Mouse (Mus musculus) hindbrain, embryonic 14.5 days (tissue): ENCODE results near the gene Coro6. TPM values are rescaled to one million over a fixed set of nuclear protein-coding genes. Genes with fewer than 3 reads are reported as not detected.
A peak's percentile ranks its signal among the peaks of the same experiment; 100 is the strongest.

ENCODE experiments used
- ATAC-seq: fragments of 200-750 bp; cut with Nextera tagmentation; 2 replicates; pipeline ENCODE4 v1.8.0; 2017; ENCODE audit warnings: moderate number of reproducible peaks, mild to moderate bottlenecking, moderate TSS enrichment, moderate library complexity; ENCODE audit not compliant: low FRiP score
- DNase-seq: peaks from one replicate; pipeline ENCODE4 v3.0.0-alpha.2; 2015; ENCODE audit warnings: low spot score
- H3K27ac ChIP-seq: fragments of 300-500 bp; sonication (generic); 2 replicates; pipeline ENCODE4 v1.5.1; 2014; ENCODE audit warnings: mild to moderate bottlenecking, moderate library complexity
- H3K27me3 ChIP-seq: fragments of 300-500 bp; sonication (generic); 2 replicates; pipeline ENCODE4 v1.6.1; 2014; ENCODE audit warnings: mild to moderate bottlenecking, low read length, mixed read lengths; ENCODE audit not compliant: control insufficient read depth, insufficient read depth
- H3K36me3 ChIP-seq: fragments of 300-500 bp; sonication (generic); replicated peaks from 2 replicates; pipeline ENCODE4 v1.6.1; 2014; ENCODE audit not compliant: control insufficient read depth, insufficient read depth
- H3K4me1 ChIP-seq: fragments of 300-500 bp; sonication (generic); replicated peaks from 2 replicates; pipeline ENCODE4 v1.6.1; 2014; ENCODE audit warnings: antibody characterized with exemption, low read length, mixed read lengths; ENCODE audit not compliant: control insufficient read depth, insufficient read depth
- H3K4me2 ChIP-seq: fragments of 300-500 bp; sonication (generic); replicated peaks from 2 replicates; pipeline ENCODE4 v1.6.1; 2014; ENCODE audit warnings: mild to moderate bottlenecking, moderate library complexity
- H3K4me3 ChIP-seq: fragments of 300-500 bp; sonication (generic); replicated peaks from 2 replicates; pipeline ENCODE4 v1.5.1; 2014; ENCODE audit warnings: mild to moderate bottlenecking, low read length
- H3K9ac ChIP-seq: fragments of 300-500 bp; sonication (generic); 2 replicates; pipeline ENCODE4 v1.6.1; 2014
- H3K9me3 ChIP-seq: fragments of 300-500 bp; sonication (generic); 2 replicates; pipeline ENCODE4 v1.6.1; 2016; ENCODE audit warnings: low read length; ENCODE audit not compliant: control insufficient read depth
- WGBS: fragments of 180-500 bp; shearing (Covaris S2); extraction: QIAGEN DNeasy Blood & Tissue Kit; methylation state at CpG from one replicate; pipeline ENCODE4 v1.1.7; 2014; 5-methylcytosine and 5-hydroxymethylcytosine counted together
- polyA plus RNA-seq: library from polyadenylated mRNA; unstranded; fragments of >200 nt; fragmentation: Nextera tagmentation; extraction: Ambion mirVana; gene quantifications from 2 replicates; pipeline ENCODE4 v1.2.1, GENCODE M21; 2014

The Coro6 gene
- polyA plus RNA-seq, 1 experiment from 2014 or later = 0.82 TPM

GRCm38 (mm10) chr11:77441020-77441419 lies 21.2 kb upstream of the Coro6 start:
- H3K4me3 ChIP-seq = no peak overlapping the region
- no peak overlapping the region for H3K27ac ChIP-seq
- H3K36me3 ChIP-seq = peaks cover 58% of the 10 kb centered on the region
- no peak overlapping the region for H3K9ac ChIP-seq
- no peaks in the 10 kb centered on the region for H3K4me1 ChIP-seq
- no peak for ATAC-seq
- no peaks in the 10 kb centered on the region for H3K27me3 ChIP-seq
- no peak overlapping the region for H3K4me2 ChIP-seq
- 86% methylated on average over 8 of the region's 8 CpGs for WGBS
- DNase-seq = no peak
- no peaks in the 10 kb centered on the region for H3K9me3 ChIP-seq

- no peak overlapping the region for H3K4me3 ChIP-seq
- no peak for ATAC-seq
- 85% methylated on average over 7 of the region's 7 CpGs for WGBS
Observed at GRCm38 (mm10) chr11:77442186-77443170, 19.7 kb upstream of the Coro6 start.

GRCm38 (mm10) chr11:77444939-77445338 lies 17.3 kb upstream of the Coro6 start:
- H3K4me1 ChIP-seq = no peaks in the 10 kb centered on the region
- peaks cover 47% of the 10 kb centered on the region for H3K36me3 ChIP-seq
- H3K4me3 ChIP-seq = no peak overlapping the region
- no peak overlapping the region for H3K9ac ChIP-seq
- H3K27me3 ChIP-seq = no peaks in the 10 kb centered on the region
- H3K9me3 ChIP-seq = no peaks in the 10 kb centered on the region
- WGBS = 60% methylated on average over 2 of the region's 2 CpGs
- H3K4me2 ChIP-seq = no peak overlapping the region
- ATAC-seq = no peak
- no peak for DNase-seq
- no peak overlapping the region for H3K27ac ChIP-seq

More at GRCm38 (mm10) chr11:77442186-77443170, 19.7 kb upstream of the Coro6 start:
- no peak for DNase-seq
- Histone ChIP-seq H3K36me3 (peaks cover 56% of the 10 kb centered on the region), H3K4me1 (no peaks in the 10 kb centered on the region), H3K9ac (no peak overlapping the region), H3K27ac (no peak overlapping the region), H3K27me3 (no peaks in the 10 kb centered on the region), H3K9me3 (no peaks in the 10 kb centered on the region), H3K4me2 (no peak overlapping the region)

GRCm38 (mm10) chr11:77446628-77447041 lies 15.6 kb upstream of the Coro6 start:
- no peaks in the 10 kb centered on the region for H3K4me1 ChIP-seq

GRCm38 (mm10) chr11:77449224-77449623 lies 13.0 kb upstream of the Coro6 start:
- no peaks in the 10 kb centered on the region for H3K27me3 ChIP-seq
- no peak overlapping the region for H3K9ac ChIP-seq
- no peaks in the 10 kb centered on the region for H3K9me3 ChIP-seq
- H3K27ac ChIP-seq = no peak overlapping the region
- no peaks in the 10 kb centered on the region for H3K4me1 ChIP-seq
- ATAC-seq = no peak
- H3K36me3 ChIP-seq = peaks cover 36% of the 10 kb centered on the region
- WGBS = 94% methylated on average over 7 of the region's 7 CpGs
- DNase-seq = no peak
- no peak overlapping the region for H3K4me2 ChIP-seq
- no peak overlapping the region for H3K4me3 ChIP-seq

More at GRCm38 (mm10) chr11:77446628-77447041, 15.6 kb upstream of the Coro6 start:
- no peaks in the 10 kb centered on the region for H3K27me3 ChIP-seq
- WGBS = 70% methylated on average over 6 of the region's 6 CpGs
- DNase-seq (peak; percentile 70), ATAC-seq (peak; percentile 46; the same call in 1 of the 2 replicates)
- no peak overlapping the region for H3K4me2 ChIP-seq
- peaks cover 41% of the 10 kb centered on the region for H3K36me3 ChIP-seq
- no peak overlapping the region for H3K27ac ChIP-seq
- H3K9me3 ChIP-seq = no peaks in the 10 kb centered on the region
- H3K4me3 ChIP-seq = no peak overlapping the region
- H3K9ac ChIP-seq = no peak overlapping the region

- Histone ChIP-seq H3K4me1 (no peaks in the 10 kb centered on the region), H3K27me3 (no peaks in the 10 kb centered on the region), H3K36me3 (peaks cover 56% of the 10 kb centered on the region), H3K4me3 (no peak overlapping the region), H3K9me3 (no peaks in the 10 kb centered on the region), H3K27ac (no peak overlapping the region), H3K9ac (no peak overlapping the region), H3K4me2 (no peak overlapping the region)
- no peak for ATAC-seq
- no peak for DNase-seq
- 95% methylated on average over 2 of the region's 2 CpGs for WGBS
Observed at GRCm38 (mm10) chr11:77451670-77452069, 10.5 kb upstream of the Coro6 start.

GRCm38 (mm10) chr11:77453388-77453787 lies 8.8 kb upstream of the Coro6 start:
- Histone ChIP-seq H3K4me2 (no peak overlapping the region), H3K4me1 (no peaks in the 10 kb centered on the region), H3K4me3 (no peak overlapping the region), H3K27ac (no peak overlapping the region), H3K9me3 (no peaks in the 10 kb centered on the region), H3K9ac (no peak overlapping the region), H3K36me3 (peaks cover 60% of the 10 kb centered on the region), H3K27me3 (no peaks in the 10 kb centered on the region)
- no peak for DNase-seq
- no peak for ATAC-seq
- WGBS = 96% methylated on average over 2 of the region's 2 CpGs

- Histone ChIP-seq H3K4me1 (no peaks in the 10 kb centered on the region), H3K27ac (no peak overlapping the region), H3K36me3 (peaks cover 37% of the 10 kb centered on the region), H3K9ac (no peak overlapping the region), H3K27me3 (peaks cover 3% of the 10 kb centered on the region; the same call in 1 of the 2 replicates), H3K4me2 (no peak overlapping the region), H3K4me3 (no peak overlapping the region), H3K9me3 (no peaks in the 10 kb centered on the region)
- DNase-seq (no peak), ATAC-seq (no peak)
- WGBS = 90% methylated on average over 9 of the region's 9 CpGs
Observed at GRCm38 (mm10) chr11:77455770-77456510, 6.3 kb upstream of the Coro6 start.

GRCm38 (mm10) chr11:77456866-77457265 lies 5.3 kb upstream of the Coro6 start:
- Histone ChIP-seq H3K4me2 (no peak overlapping the region), H3K27ac (no peak overlapping the region), H3K36me3 (peaks cover 36% of the 10 kb centered on the region), H3K9me3 (no peaks in the 10 kb centered on the region), H3K9ac (no peak overlapping the region), H3K4me3 (no peak overlapping the region), H3K27me3 (peaks cover 12% of the 10 kb centered on the region; the same call in 1 of the 2 replicates), H3K4me1 (peaks cover 2% of the 10 kb centered on the region; the same call in 1 of the 2 replicates)
- 80% methylated on average over 6 of the region's 6 CpGs for whole genome bisulfite sequencing
- ATAC-seq = no peak
- no peak for DNase-seq
